Mouse (Mus musculus) kidney, postnatal 14 days (tissue): ENCODE data around the gene Pcsk4.

Source experiments
- DNase-seq: peaks from one replicate; pipeline ENCODE4 v3.0.0; 2022; ENCODE audit warnings: mixed read lengths

Gene Pcsk4

GRCm38 (mm10) chr10:80329273-80330081, at the start of gene Pcsk4, which contains the start of gene Reep6:
Gene Pcsk4 (minus strand): TSS chr10:80329498.
Gene Reep6 (plus strand): TSS chr10:80329953.
- DNase-seq: peak; percentile 99

DNA sequence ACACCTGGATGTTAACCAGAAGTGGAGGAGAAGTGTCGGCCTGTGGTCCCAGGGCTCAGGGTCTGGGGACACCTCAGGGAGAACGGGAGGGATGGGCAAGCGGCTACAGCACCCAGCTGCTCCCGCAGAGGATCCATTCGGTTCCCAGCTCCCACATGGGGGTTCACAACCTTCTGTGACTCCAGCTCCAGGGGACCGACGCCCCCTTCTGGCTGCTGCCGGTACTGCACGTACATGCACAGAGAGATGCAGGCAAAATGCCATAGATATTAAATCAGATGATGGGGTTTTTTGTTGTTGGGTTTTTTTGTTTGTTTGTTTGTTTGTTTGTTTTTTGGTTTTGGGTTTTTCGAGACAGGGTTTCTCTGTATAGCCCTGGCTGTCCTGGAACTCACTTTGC, 48.4 kb upstream of the Pcsk4 start:
- no peak for DNase-seq

GRCm38 (mm10) chr10:80376160-80376559, 46.9 kb upstream of the Pcsk4 start:
- DNase-seq: peak; percentile 93

DNA sequence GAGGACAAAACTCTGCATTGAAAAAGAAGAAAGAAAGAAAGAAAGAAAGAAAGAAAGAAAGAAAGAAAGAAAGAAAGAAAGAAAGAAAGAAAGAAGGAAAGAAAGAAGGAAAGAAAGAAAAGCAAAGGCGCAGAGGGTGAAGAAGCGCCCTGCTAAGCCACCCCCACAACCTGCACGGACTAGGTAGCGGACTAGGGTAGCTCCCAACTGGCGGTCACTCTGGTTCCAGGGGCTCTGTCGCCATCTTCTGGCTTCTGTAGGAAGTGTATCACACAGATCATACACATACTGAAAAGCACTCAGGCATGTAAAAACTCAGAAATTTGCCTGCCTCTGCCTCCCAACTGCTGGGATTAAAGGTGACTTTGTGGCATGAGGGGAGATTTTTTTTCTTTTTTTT, 44.8 kb upstream of the Pcsk4 start:
- DNase-seq: peak; percentile 87

GRCm38 (mm10) chr10:80372706-80373105, 43.4 kb upstream of the Pcsk4 start:
- no peak for DNase-seq

- no peak for DNase-seq
These were observed 42.7 kb upstream of the Pcsk4 start for GRCm38 (mm10) chr10:80371983-80372382.

- peak; percentile 71 for DNase-seq
These were observed 42.2 kb upstream of the Pcsk4 start for GRCm38 (mm10) chr10:80371411-80371966.

DNA sequence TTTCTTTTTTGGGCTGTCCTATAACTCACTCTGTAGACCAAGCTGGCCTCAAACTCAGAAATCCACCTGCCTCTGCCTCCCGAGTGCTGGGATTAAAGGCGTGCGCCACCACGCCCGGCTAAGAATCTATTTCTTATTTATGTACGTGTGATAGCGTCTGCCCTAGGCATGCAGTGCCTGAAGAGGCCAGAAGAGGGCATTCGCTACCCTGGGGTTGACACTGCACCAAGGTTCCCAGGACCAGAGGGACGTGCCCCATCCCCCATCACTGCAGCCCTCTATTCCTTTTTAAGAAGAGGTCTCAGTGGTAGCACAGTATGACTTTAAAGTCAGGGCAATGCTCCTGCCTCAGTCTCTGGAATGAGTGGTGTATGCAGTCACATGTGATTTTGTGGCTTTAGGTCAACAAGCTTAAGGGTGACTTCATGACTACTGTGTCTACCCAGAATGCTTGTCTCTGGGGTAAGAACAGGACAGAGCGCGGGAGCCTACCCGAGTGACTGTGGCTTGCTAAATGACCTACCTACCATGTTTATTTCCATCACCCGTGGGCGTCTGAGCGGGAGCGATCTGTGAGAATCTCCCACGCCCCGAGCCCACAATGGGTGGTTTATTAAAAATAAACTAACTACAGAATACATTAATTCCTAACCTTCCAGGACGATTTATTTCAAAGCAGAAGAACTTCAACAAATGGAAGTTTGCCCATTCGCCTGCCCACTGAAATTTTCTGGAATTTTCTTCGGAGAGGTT, 40.9 kb upstream of the Pcsk4 start:
- no peak for DNase-seq

DNA sequence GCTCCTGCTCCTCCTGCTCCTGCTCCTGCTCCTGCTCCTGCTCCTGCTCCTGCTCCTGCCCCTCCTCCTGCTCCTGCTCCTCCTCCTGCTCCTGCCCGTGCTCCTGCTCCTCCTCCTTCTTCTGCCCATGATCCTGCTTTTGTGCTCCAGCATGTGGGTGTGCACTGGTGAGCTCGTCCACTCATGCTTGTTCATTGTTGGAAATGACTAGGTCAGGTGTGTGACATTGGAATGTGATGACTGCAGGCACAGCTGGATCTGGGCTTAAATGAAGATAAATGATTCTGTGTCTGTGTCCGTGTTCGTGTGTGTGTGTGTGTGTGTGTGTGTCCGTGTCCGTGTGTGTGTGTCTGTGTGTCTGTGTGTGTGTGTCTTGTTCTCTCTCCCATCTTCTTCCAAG, 39.1 kb upstream of the Pcsk4 start:
- DNase-seq: no peak

DNA sequence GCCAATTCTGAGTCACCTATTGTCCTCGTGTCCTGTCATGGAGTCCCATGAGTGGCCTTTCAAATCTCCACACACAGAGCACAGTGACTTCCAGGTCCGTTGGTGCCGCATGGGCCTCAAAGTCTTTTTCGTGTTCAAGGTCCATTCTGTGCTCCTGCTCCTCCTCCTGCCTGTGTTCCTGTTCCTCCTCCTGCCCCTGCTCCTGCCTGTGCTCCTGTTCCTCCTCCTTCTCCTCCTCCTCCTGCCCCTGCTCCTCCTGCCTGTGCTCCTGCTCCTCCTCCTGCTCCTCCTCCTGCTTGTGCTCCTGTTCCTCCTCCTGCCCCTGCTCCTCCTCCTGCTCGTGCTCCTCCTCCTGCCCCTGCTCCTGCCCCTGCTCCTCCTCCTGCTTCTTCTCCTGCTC, 38.7 kb upstream of the Pcsk4 start:
- no peak for DNase-seq

GRCm38 (mm10) chr10:80365736-80366135, 36.4 kb upstream of the Pcsk4 start:
- DNase-seq: no peak

- DNase-seq: no peak
These were observed 34.4 kb upstream of the Pcsk4 start for GRCm38 (mm10) chr10:80363734-80364133.

DNA sequence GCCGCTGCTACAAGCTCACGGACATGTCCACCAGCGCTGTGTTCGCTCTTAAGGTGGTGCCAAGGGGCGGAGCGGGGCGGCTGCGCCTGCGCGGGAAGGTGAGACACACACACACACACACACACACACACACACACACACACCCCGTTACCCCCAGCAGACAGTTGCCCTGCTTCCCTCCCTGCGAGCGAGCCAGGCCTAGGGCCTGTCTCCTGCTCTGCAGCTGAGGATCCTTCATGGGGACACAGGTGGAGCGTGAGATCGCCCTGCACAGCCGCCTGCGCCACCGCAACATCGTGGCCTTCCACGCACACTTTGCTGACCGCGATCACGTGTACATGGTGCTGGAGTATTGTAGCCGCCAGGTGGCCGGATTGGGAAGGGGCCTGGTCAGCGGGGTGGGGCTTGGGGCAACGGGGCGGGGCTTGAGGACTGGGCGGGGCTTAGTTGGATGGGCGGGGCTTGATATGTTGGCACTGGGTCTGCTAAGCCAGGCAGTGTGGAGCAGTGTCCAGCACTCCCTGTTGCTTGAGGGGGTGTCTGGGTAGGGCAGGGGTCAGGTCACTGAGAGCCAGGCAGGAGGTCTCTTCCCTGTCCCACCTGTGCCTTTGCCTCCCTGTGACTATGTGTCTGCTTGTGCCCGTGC, 28.8 kb upstream of the Pcsk4 start:
- DNase-seq: peak; percentile 63

DNA sequence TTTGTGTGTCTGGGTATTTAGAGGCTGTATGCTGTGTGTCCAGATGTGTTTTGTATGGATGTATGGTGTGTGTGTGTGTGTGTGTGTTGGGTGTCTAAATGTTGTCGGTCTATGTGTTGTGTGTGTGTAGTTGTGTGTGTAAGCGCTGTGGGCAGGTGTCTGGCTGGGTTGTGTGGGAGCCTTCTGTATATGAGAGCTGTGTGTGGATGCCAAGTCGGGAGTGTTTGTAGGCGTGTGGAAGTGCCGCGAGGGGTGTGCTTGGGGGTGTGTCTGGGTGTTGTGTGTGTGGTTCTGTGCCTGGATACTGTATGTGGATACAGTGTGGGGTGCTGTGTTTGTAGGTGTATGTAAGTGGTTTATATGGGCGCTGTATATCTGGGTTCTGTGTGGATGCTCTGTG, 28.0 kb upstream of the Pcsk4 start:
- DNase-seq: no peak

DNA sequence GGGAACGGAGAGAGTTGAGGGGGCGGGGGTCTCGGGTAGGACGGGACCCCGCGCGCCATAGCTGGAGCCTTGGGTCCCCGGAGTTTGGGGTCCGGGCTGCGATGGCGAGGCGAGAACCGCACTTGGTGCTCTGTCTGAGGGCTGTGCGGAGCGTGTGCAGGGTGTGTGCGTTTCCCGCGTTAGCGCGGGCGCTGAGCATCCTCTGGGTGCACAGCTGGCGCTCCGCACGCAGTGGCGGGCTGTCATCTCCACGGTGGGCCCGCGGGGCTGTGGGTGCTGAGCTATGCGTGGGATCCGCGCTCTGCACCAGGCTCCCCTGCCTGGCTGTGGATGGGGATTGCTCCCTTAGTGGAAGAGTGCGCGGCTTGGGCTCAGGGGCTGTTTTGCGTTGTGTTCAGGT, 27.4 kb upstream of the Pcsk4 start:
- no peak for DNase-seq

DNA sequence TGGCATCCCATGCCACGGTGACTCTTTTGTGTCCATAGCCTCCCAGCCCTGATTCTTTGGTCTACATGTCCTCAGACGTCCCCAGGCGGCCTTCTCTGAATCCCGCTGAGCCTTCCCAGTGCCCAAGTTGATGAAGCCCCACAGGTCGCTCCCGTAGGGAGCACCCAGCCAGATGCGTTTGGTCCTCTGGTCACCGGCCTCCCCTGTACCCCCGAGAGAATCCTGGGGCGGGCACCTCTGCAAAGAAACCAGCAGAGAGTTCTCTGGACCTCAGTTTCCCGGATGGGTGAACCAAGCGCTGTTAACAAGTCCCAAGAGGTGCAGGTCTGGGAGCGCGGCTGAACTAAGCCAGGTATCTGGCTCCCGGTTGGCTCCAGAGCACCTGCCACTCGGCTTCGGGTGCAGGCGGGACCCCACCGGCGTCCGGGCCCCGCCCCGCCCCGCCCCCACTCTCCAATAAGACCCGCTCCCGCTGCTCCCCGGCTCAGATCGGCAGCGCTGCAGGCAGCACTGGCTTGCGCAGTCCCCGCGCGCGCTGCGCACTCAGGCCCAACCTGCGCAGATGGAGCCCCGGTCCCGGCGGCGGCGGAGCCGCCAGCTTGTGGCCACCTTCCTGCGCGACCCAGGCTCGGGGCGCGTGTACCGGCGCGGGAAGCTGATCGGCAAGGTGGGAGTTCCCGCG, 26.8 kb upstream of the Pcsk4 start, which contains the start of gene Plk5:
TSS of gene Plk5 (plus strand) at position 459 of the 682 bp plus-strand sequence.
- DNase-seq: no peak

DNA sequence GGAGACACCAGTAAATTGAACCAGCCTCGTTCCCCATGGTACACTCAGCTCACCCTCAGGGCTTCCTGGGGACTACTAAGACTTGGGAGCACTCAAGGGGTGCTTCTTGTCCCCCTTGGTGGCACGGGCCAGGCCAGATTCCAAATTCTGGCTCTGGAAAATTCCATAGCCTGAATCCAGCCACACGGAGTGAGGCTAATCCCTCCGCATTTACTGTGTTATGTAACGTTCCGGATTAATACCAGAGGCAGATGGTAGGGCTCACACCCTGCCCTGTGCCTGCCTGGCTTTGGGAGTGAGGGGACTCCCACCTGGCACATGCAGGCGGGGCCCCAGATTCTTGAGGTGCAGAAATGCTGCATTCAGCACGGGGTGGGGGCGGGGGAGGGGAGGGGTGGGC, 26.1 kb upstream of the Pcsk4 start:
- DNase-seq: no peak

GRCm38 (mm10) chr10:80352727-80353126, 23.4 kb upstream of the Pcsk4 start:
- no peak for DNase-seq

GRCm38 (mm10) chr10:80351896-80352295, 22.6 kb upstream of the Pcsk4 start:
- DNase-seq: peak; percentile 74

DNA sequence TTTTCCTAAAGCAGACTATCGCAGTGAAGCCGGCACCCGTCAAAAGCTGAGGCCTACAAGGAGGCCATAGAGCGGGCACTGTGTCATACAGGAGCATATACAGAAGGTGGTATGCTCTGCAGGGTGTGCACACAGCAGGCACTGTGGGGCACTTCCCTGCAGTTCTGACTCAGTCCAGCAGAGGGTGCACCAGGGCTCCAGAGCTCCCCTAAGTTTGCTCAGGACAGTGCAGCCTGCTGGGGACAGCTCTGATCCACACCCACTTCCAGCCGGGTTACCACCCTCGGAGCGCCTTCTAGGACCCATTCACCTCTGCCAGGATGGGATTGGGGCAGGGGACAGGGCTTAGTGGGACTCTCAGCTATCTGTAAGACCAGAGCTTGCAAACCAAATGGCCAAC, 21.0 kb upstream of the Pcsk4 start:
- peak; percentile 88 for DNase-seq

DNA sequence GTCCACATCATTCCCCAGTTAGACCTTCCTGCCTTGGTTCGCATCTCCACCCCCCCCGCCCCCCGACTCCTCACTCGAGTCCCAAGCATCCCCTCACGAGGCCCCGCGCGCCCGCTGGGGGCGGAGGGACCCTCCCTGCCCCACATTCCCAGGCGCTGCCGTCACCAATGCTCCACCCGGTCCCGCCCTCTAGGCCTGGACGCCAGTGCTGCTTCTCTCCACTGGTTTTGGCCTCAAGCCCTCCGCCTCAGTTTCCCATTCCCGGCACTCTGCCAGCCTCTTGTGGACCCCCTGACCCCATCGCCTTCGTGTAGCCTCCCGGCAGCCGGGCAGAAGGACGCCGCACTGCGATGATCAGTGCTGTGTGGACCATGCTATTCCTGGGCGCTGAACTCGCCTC, 19.7 kb upstream of the Pcsk4 start:
- DNase-seq: peak; percentile 23

GRCm38 (mm10) chr10:80348244-80348781, 19.0 kb upstream of the Pcsk4 start, which contains the start of gene Adamtsl5:
Gene Adamtsl5 (minus strand): TSS chr10:80348412.
- DNase-seq: peak; percentile 60
